Mouse (Mus musculus): ENCODE measurements around the gene Higd1c. TPM values are rescaled to one million over a fixed set of nuclear protein-coding genes. Genes with fewer than 3 reads are reported as not detected.

Gene Higd1c
- polyA plus RNA-seq, 1 experiment from 2014 or later, result not detected

GRCm38 (mm10) chr15:100424396-100425122 is 60.2 kb downstream of the Higd1c start, which contains the start of gene Slc11a2:
Gene Slc11a2, minus strand, starts transcription at chr15:100425072.
- peaks cover 20% of the 10 kb centered on the region; the same call in 1 of the 2 replicates for H3K27me3 ChIP-seq
- H3K4me3 ChIP-seq, result peak within 1 kb of the TSS; percentile 95
- peak within 1 kb of the TSS; percentile 3; the same call in 1 of the 2 replicates for H3K9ac ChIP-seq
- H3K9me3 ChIP-seq, result no peaks in the 10 kb centered on the region
- H3K27ac ChIP-seq, result no peak within 1 kb of the TSS
- peaks cover 21% of the 10 kb centered on the region for H3K4me1 ChIP-seq
- H3K4me2 ChIP-seq (replicated peaks), result peak within 1 kb of the TSS; percentile 80
- 12% methylated on average over 17 of the region's 17 CpGs for WGBS
- no peak for ATAC-seq (ENCODE audit: insufficient number of reproducible peaks, insufficient read depth, low FRiP score, low TSS enrichment)
- no peaks in the 10 kb centered on the region for H3K36me3 ChIP-seq

GRCm38 (mm10) chr15:100428296-100428905 is 64.1 kb downstream of the Higd1c start:
- Histone ChIP-seq H3K9ac (no peak overlapping the region), H3K27me3 (peaks cover 20% of the 10 kb centered on the region; the same call in 1 of the 2 replicates), H3K4me2 (replicated peaks) (no peak overlapping the region), H3K27ac (no peak overlapping the region), H3K4me3 (no peak overlapping the region), H3K9me3 (no peaks in the 10 kb centered on the region), H3K36me3 (no peaks in the 10 kb centered on the region), H3K4me1 (peaks cover 5% of the 10 kb centered on the region; the same call in 1 of the 2 replicates)
- 83% methylated on average over 13 of the region's 13 CpGs for WGBS
- ATAC-seq (ENCODE audit: insufficient number of reproducible peaks, insufficient read depth, low FRiP score, low TSS enrichment), result no peak

GRCm38 (mm10) chr15:100429959-100430565 is 65.7 kb downstream of the Higd1c start:
- 78% methylated on average over 11 of the region's 11 CpGs for WGBS
- Histone ChIP-seq H3K4me2 (replicated peaks) (no peak overlapping the region), H3K9me3 (no peaks in the 10 kb centered on the region), H3K27me3 (peaks cover 11% of the 10 kb centered on the region; the same call in 1 of the 2 replicates), H3K4me1 (no peaks in the 10 kb centered on the region), H3K27ac (no peak overlapping the region), H3K4me3 (no peak overlapping the region), H3K36me3 (no peaks in the 10 kb centered on the region), H3K9ac (no peak overlapping the region)
- no peak for ATAC-seq (ENCODE audit: insufficient number of reproducible peaks, insufficient read depth, low FRiP score, low TSS enrichment)

- no peak overlapping the region for H3K4me2 ChIP-seq (replicated peaks)
- no peak for ATAC-seq (ENCODE audit: insufficient number of reproducible peaks, insufficient read depth, low FRiP score, low TSS enrichment)
- no peaks in the 10 kb centered on the region for H3K36me3 ChIP-seq
- no peaks in the 10 kb centered on the region for H3K4me1 ChIP-seq
- no peaks in the 10 kb centered on the region for H3K27me3 ChIP-seq
- 72% methylated on average over 4 of the region's 4 CpGs for WGBS
- no peak overlapping the region for H3K27ac ChIP-seq
- no peak overlapping the region for H3K9ac ChIP-seq
- no peak overlapping the region for H3K4me3 ChIP-seq
- no peaks in the 10 kb centered on the region for H3K9me3 ChIP-seq
Observed at GRCm38 (mm10) chr15:100433234-100433633, 68.9 kb downstream of the Higd1c start.

Other genes with a start within 250 kb of the Higd1c start
- 45.0 and 46.8 TPM in 2 replicates for gene Atf1, start 136.7 kb upstream of the Higd1c start, polyA plus RNA-seq (2016; fragmentation: Nextera tagmentation; extraction: Ambion mirVana)
- gene Tmprss12, start 83.7 kb upstream of the Higd1c start, polyA plus RNA-seq (2016; fragmentation: Nextera tagmentation; extraction: Ambion mirVana), result not detected in 2 replicates
- 5.0 and 5.1 TPM in 2 replicates for gene Mettl7a1, start 60.4 kb upstream of the Higd1c start, polyA plus RNA-seq (2016; fragmentation: Nextera tagmentation; extraction: Ambion mirVana)
- gene Mettl7a3, start 29.6 kb upstream of the Higd1c start, polyA plus RNA-seq (2016; fragmentation: Nextera tagmentation; extraction: Ambion mirVana), result 0.28 and 0.57 TPM in 2 replicates
- gene Methig1, start 11.4 kb upstream of the Higd1c start, polyA plus RNA-seq (2016; fragmentation: Nextera tagmentation; extraction: Ambion mirVana), result 0.26 TPM in 1 of 2 replicates, not detected in the other
- not detected in 2 replicates for gene Mettl7a2, start 11.3 kb upstream of the Higd1c start, polyA plus RNA-seq (2016; fragmentation: Nextera tagmentation; extraction: Ambion mirVana)
- gene Gm5475, start 57.6 kb downstream of the Higd1c start, polyA plus RNA-seq (2016; fragmentation: Nextera tagmentation; extraction: Ambion mirVana), result 0.12 and 0.14 TPM in 2 replicates
- gene Slc11a2, start 60.5 kb downstream of the Higd1c start, polyA plus RNA-seq (2016; fragmentation: Nextera tagmentation; extraction: Ambion mirVana), result 22.3 and 23.0 TPM in 2 replicates
- gene Letmd1, start 104.5 kb downstream of the Higd1c start, polyA plus RNA-seq (2016; fragmentation: Nextera tagmentation; extraction: Ambion mirVana), result 35.3 and 37.3 TPM in 2 replicates
- 32.8 and 34.9 TPM in 2 replicates for gene Csrnp2, start 130.9 kb downstream of the Higd1c start, polyA plus RNA-seq (2016; fragmentation: Nextera tagmentation; extraction: Ambion mirVana)
- 42.7 and 43.7 TPM in 2 replicates for gene Tfcp2, start 187.5 kb downstream of the Higd1c start, polyA plus RNA-seq (2016; fragmentation: Nextera tagmentation; extraction: Ambion mirVana)
- gene Pou6f1, start 235.4 kb downstream of the Higd1c start, polyA plus RNA-seq (2016; fragmentation: Nextera tagmentation; extraction: Ambion mirVana), result 9.0 and 11.3 TPM in 2 replicates